Mouse (Mus musculus) c-Kit-negative CD71-positive TER-119-positive erythroid progenitor cells, embryonic 14.5 days (primary cell): ENCODE results near the gene Icosl.
"Not testable (repeated sequence)": the region's sequence is repeated elsewhere in the genome, so short reads cannot be mapped to it uniquely, and the experiment has no call there.

Experiments used
- DNase-seq: peaks from one replicate; pipeline ENCODE4 v3.0.0-alpha.2; 2013; ENCODE audit warnings: low read depth, low spot score

Gene Icosl

DNA sequence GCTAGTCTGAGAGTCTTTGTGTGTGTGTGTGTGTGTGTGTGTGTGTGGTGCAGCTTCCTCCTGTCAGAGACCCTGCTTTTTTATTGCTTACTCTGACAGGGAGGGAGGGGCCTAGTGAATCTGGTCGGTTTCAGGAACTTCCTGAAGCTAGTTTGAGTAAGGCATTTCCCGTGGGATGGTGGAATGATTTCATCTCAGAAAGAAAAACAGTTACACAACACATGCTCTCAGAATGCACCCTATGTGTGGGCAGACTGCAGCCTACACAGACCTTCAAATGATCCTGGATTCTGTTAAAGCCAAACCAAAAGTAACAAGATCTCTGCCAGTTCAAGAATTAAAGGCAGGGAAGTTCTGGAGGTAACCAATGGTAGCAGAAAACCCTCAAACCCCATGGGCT is 46.1 kb downstream of the Icosl start:
- no peak for DNase-seq

DNA sequence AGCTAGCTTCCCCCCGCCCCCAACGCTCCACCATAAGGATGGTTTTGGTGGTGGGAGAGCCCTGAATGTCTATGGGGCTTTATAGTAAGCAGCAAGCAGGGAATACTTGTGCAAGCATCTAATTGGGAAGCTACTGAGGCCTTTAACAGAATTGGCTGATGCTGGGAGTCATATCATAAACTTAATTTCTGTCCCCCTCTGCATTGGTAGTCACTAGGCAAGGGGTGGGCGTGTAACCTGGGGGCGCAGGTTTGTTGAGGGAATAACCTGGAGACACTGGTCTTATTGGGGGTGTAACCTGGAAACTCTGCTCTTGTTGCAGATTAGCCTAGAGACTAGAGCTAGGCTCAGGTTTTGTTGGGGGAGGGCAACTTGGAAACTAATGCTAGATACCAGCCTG is 50.3 kb downstream of the Icosl start:
- no peak for DNase-seq

DNA sequence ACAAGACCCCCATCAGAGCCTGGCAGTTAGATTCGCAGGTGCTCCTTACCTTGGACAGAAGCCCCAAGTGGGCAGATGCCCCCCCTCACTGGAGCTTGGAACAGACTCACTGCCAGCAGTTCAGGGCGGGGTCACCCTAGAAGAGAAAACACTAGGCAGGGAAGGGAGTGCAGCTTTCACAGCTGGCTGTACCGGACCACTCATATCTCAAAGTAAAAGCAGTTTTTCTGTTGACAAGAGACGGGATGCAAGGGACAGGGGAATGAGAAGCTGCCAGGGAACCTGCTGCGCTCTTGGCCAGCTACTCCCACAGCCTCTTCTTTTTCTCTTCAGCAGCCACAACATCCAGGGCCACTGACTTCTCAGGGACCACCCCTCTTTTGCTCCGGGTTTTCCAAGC is 55.0 kb downstream of the Icosl start:
- not testable (repeated sequence) for DNase-seq

DNA sequence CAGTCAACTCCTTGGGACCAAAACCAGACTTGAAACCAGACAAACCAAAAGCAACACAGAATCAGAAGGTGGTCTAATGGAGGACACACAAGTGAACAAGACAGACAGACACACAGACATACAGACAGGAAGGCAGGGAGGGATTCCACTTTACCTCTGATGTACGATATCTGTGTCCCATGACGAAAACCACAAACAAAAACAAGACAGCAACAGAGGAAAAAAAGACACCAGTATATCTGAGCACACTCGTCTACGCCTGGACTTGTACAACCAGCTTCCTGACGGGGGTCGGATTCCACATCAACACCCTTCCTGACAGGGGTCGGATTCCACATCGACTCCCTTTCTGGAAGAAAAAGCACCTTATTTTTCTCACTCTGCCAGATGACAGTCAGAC is 56.0 kb downstream of the Icosl start:
- DNase-seq, result not testable (repeated sequence)

DNA sequence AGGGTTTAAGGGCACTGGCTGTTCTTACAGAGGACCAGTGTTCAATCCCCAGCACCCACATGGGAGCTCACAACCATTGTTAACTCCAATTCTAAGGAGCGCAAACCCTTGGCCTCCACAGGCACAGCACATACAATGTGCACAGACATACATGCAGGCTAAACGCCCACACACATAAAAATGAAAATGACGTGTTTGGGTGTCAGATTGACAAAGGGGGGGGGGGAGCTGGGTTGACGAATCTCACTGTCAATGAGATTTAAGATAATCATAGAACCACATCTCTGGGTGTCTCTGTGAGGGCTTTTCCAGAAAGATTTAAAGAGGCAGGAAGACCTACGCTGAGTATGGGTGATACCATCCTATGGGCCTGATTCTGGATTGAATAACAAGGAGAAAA is 57.2 kb downstream of the Icosl start:
- no peak for DNase-seq

DNA sequence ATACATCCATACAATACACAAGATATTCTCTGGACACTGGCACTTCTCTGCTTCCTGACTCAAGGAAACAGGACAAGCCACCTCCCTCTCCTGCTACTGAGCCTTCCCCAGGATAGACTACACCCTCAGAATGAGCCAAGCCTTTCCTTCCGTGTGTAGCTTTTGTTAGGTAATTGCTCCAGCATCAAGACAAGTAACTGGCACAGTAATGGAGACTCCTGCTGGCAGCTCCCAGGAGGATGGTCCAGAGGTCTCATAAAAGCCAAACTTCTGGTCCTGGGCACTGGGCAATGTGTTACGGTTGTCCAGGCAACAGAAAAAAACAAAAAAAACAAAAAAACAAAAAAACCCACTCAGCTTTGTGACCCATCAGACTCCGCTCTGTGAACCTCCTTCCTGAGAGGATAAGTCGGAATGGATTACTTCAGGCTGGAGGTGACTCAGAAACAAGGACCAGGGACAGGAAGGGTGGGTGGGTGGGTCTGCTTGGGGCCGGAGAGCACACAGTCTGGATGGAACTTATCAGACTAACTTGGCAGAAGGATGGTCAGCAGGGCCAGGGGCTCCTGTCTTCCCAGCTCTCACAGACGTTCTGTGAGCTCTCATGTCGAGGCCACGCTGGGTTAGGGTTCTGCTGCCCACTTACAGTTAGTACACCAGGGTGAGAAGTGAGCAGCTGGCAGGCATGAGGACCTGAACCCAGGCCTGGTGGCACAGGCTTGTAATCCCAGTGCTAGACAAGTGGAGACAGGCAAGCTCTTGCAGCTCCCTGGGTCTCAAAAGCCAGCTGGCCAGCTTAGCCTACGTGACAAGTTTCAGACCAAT is 58.2 kb downstream of the Icosl start:
- no peak for DNase-seq

DNA sequence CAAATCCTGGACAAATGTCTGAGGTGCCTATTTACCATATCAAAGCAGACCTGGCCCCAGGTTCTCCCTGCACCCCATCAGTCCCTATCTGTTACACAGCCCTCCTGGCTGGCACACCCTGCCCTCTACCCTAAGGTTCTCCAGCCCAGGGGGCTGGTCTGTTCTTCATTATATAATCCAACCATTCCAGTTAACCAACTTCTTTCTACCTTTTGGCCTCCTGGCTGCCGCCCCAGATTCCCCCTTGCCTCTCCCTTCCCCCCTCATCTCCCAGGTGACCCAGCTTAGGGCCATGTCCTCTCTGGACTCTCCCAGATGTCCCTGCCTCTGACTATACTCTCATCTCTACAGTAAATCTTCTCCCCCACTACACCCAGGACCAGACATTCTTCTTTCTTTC is 58.8 kb downstream of the Icosl start:
- no peak for DNase-seq

DNA sequence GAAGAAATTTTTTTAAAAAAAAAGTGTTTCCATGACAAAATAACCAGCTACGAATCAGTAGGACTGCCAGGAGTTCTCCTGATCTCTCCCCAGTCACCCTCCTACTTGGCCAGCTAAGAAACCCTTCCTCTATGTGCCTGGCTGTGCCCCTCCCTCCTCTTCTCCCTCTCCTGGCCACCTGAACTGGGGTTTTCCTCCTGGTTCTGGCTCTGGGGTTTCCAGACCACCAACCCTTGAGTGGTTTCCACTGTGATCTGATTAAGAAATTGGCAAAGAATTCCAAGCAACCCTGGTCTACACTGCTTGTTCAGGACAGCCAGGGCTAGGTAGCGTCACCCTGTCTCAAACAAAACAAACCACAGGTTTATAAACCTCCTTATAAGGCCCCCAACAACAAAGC is 59.5 kb downstream of the Icosl start:
- no peak for DNase-seq

DNA sequence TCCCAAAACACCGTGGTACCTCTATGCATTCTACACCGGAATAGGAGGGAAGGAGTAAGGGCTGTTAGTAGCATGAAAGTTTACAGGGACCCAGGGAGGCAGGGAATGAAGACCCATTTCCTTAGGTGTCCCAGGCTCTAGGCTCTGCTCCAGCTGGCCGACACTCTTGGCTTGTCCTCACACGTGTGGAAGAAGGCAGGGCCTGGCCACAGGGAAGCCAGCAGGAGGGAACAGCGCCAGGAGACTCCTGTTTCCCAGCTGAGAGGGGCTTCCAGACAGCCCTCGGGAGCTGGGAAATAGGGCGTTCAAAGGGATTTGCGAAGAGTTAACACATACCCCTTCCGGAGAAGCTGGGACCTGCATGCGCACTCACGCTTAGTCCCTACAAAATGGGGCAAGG is 60.3 kb downstream of the Icosl start:
- no peak for DNase-seq

DNA sequence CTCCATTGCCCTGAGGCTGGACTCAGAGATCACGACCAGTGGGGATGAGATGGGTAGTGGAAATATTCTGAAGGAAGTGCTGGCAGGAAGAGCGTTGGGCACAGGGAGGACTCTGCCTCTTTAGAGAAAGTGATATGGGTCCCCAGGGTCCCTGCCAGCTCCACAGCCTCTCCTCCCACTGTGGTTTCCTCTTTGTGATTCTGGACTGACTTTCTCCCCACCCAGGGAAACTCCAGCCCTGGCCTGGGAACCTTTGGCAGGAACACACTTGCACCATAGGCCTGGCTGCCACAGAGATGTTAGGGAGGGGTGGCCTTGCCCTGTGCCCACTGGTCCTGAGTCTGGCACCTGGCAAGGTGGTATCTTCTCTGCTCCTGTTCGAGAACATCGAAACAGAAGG is 60.9 kb downstream of the Icosl start:
- no peak for DNase-seq
